Mouse (Mus musculus) bone marrow, adult 2 months (tissue): ENCODE measurements around the gene Vmn1r234.

Experiments
- CTCF ChIP-seq: fragments of 200-500 bp; IDR thresholded peaks from 2 replicates; pipeline ENCODE4 v1.5.1; 2011; ENCODE audit warnings: low read length, control low read depth; ENCODE audit not compliant: control insufficient read depth, insufficient read depth
- POLR2A ChIP-seq: fragments of 200-500 bp; IDR thresholded peaks from 2 replicates; pipeline ENCODE4 v1.6.1; 2011; ENCODE audit warnings: low read depth, mild to moderate bottlenecking, control low read depth, low read length, borderline replicate concordance; ENCODE audit not compliant: control insufficient read depth

GRCm38 (mm10) chr17:21256111-21256510 lies 30.2 kb downstream of the Vmn1r234 start, which contains the start of gene Vmn1r235:
- no peak for TF ChIP-seq CTCF
- no peak for TF ChIP-seq POLR2A
